Mouse (Mus musculus): ENCODE data around the gene Ccdc58. TPM values are rescaled to one million over a fixed set of nuclear protein-coding genes. Genes with fewer than 3 reads are reported as not detected.
A peak's percentile ranks its signal among the peaks of the same experiment; 100 is the strongest.

Gene Ccdc58
- polyA plus RNA-seq, 1 experiment, result 2.6 TPM

DNA sequence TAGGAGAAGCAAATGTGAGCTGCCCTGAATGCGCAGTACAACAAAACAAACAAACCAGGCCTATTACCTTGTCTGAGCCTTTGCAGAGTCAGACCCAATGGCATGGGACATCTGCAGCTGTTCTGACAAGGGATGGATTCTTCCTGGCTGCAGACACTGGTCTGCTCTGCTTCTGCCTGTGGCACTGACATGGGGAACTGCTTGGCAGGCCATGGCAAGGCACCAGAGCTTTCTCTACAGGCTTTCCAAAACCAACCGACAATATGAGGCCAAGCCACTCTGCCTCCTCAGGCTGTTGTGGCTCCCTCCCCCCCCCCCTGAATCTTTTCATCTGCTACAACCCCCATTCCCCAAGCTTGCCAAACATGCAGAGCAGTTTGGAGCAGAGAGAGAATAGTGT is 8.2 kb upstream of the Ccdc58 start:
- no peak overlapping the region for H3K27ac ChIP-seq (ENCODE audit: insufficient read depth, low read depth, low read length)
- no peaks in the 10 kb centered on the region for H3K27me3 ChIP-seq (ENCODE audit: control insufficient read depth, insufficient read depth, low read length)
- WGBS, result 78% methylated on average over 2 of the region's 2 CpGs
- TF ChIP-seq CTCF (IDR thresholded peaks at IDR 0.05; ENCODE audit: extremely low read depth, insufficient read length, insufficient replicate concordance, low read depth, low read length), result no peak
- no peak for TF ChIP-seq POLR2A (IDR thresholded peaks at IDR 0.05; ENCODE audit: low read depth, low read length)
- no peaks in the 10 kb centered on the region; the same call in 1 of the 2 replicates for H3K36me3 ChIP-seq (ENCODE audit: control insufficient read depth, insufficient read depth, low read length)
- H3K4me1 ChIP-seq (ENCODE audit: control insufficient read depth, insufficient read depth, insufficient read length, low read length), result peaks cover 2% of the 10 kb centered on the region
- no peak overlapping the region for H3K4me3 ChIP-seq (ENCODE audit: low read depth, low read length)

DNA sequence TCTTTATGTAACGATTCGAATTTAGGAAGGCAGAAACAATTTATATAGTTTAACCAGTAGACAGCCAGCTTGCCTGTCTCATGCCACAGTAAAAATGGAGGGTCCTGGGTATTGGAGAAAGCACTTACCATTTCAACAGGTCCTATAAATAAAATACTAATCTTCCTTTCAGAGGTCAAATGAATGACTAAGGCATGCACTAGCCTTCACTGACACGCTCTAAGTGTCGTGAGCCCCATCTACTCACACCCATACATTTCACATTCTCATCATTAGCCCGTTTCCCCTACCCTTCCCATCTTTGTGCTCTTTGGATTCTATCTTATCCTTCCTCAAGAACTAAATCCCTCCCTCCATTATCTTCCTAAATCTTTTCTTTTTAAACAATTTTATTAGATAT is 6.6 kb upstream of the Ccdc58 start:
- TF ChIP-seq POLR2A (IDR thresholded peaks at IDR 0.05; ENCODE audit: low read depth, low read length) (no peak), CTCF (IDR thresholded peaks at IDR 0.05; ENCODE audit: extremely low read depth, insufficient read length, insufficient replicate concordance, low read depth, low read length) (no peak)

DNA sequence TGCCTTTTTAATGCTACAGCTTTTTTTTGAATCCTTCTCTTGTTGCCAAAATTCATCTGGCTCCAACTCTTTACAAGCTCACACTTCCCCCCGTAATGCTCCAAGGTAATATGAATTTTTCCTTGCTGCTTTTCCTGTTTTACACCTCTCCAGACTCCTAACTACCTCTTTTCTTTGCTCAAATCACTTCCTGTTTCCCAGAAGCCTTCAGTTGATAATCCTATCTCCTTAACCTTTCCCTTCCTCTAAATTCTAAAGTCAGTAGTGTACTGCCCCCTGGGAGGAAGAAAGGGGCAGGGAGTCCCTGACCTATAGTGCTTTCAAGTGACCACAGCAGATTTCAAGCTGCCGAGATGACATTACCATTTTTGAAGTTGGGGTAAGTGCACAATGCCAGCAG is 3.8 kb upstream of the Ccdc58 start:
- no peaks in the 10 kb centered on the region for H3K27me3 ChIP-seq (ENCODE audit: control insufficient read depth, insufficient read depth, low read length)
- 62% methylated on average over 2 of the region's 2 CpGs for WGBS
- peak overlapping the region; percentile 17; the same call in 1 of the 2 replicates for H3K27ac ChIP-seq (ENCODE audit: insufficient read depth, low read depth, low read length)
- peaks cover 5% of the 10 kb centered on the region for H3K4me1 ChIP-seq (ENCODE audit: control insufficient read depth, insufficient read depth, insufficient read length, low read length)
- H3K36me3 ChIP-seq (ENCODE audit: control insufficient read depth, insufficient read depth, low read length), result no peaks in the 10 kb centered on the region
- no peak for TF ChIP-seq POLR2A (IDR thresholded peaks at IDR 0.05; ENCODE audit: low read depth, low read length)
- no peak for TF ChIP-seq CTCF (IDR thresholded peaks at IDR 0.05; ENCODE audit: extremely low read depth, insufficient read length, insufficient replicate concordance, low read depth, low read length)
- H3K4me3 ChIP-seq (ENCODE audit: low read depth, low read length), result no peak overlapping the region

More for the DNA sequence above, 6.6 kb upstream of the Ccdc58 start:
- Histone ChIP-seq H3K27ac (ENCODE audit: insufficient read depth, low read depth, low read length) (no peak overlapping the region), H3K4me1 (ENCODE audit: control insufficient read depth, insufficient read depth, insufficient read length, low read length) (peaks cover 5% of the 10 kb centered on the region), H3K27me3 (ENCODE audit: control insufficient read depth, insufficient read depth, low read length) (no peaks in the 10 kb centered on the region), H3K4me3 (ENCODE audit: low read depth, low read length) (no peak overlapping the region), H3K36me3 (ENCODE audit: control insufficient read depth, insufficient read depth, low read length) (no peaks in the 10 kb centered on the region; the same call in 1 of the 2 replicates)
- WGBS, result 87% methylated on average over 5 of the region's 5 CpGs

DNA sequence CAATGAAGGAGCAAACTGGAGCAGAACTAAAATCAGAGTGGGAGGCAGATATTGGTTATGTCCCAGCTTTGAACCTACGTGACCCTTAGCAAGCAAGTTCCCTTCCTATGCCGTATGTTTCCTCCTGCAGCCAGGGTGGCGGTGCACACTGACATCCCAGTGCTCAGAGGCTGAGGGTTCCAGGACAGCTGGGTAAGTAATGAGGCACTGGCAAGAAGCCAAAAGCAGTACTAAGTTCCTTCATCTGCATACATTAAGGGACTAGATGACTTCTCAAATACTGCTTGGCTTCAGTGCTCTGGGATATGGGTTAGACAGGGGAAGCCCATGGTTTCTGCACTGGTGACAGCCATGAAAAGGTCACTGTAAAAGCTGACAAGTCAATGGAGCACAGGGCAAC is 3.1 kb upstream of the Ccdc58 start:
- H3K27ac ChIP-seq (ENCODE audit: insufficient read depth, low read depth, low read length), result peak overlapping the region; percentile 33
- no peak for TF ChIP-seq POLR2A (IDR thresholded peaks at IDR 0.05; ENCODE audit: low read depth, low read length)
- TF ChIP-seq CTCF (IDR thresholded peaks at IDR 0.05; ENCODE audit: extremely low read depth, insufficient read length, insufficient replicate concordance, low read depth, low read length), result no peak
- no peaks in the 10 kb centered on the region for H3K27me3 ChIP-seq (ENCODE audit: control insufficient read depth, insufficient read depth, low read length)
- H3K4me3 ChIP-seq (ENCODE audit: low read depth, low read length), result no peak overlapping the region
- peaks cover 5% of the 10 kb centered on the region for H3K4me1 ChIP-seq (ENCODE audit: control insufficient read depth, insufficient read depth, insufficient read length, low read length)
- no peaks in the 10 kb centered on the region for H3K36me3 ChIP-seq (ENCODE audit: control insufficient read depth, insufficient read depth, low read length)
- 30% methylated on average over 3 of the region's 3 CpGs for WGBS

DNA sequence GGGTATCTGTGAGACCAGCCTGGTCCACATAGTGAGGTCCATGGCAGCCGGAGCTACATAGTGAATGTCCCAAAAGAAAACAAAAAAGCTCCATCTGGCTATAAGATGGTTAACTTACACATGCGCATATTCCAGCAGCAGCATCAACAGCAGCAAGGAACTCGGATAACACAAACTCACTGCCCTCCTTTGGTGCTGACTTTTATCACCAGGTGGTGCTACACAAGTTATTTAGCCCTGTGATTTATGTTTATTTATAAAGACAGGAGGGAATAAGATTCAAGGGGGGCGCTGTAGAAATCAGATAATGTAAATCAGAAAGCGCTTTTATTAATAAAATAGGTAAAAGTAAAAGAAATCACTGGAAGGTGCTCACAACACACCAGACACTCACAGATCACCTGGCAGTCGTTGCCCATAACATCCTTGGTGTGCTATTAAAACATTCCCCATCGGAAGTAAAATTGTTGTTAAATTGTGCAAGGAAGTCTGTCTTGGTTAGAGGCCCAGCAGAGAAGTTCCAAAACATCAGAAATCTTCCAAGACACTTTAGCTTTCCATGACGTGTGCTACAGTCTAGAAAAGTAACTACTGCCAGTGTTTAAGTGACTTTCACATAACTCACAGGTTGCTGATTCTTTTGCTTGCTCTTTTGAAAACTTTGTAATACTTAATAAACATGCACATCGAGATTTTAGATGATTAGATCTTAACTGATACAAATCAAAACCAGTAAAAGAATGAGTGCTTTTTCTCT is 1.5 kb upstream of the Ccdc58 start:
- WGBS, result 32% methylated on average over 9 of the region's 9 CpGs
- Histone ChIP-seq H3K36me3 (ENCODE audit: control insufficient read depth, insufficient read depth, low read length) (no peaks in the 10 kb centered on the region), H3K4me3 (ENCODE audit: low read depth, low read length) (no peak overlapping the region), H3K4me1 (ENCODE audit: control insufficient read depth, insufficient read depth, insufficient read length, low read length) (peaks cover 9% of the 10 kb centered on the region), H3K27ac (ENCODE audit: insufficient read depth, low read depth, low read length) (no peak overlapping the region), H3K27me3 (ENCODE audit: control insufficient read depth, insufficient read depth, low read length) (no peaks in the 10 kb centered on the region)
- TF ChIP-seq CTCF (IDR thresholded peaks at IDR 0.05; ENCODE audit: extremely low read depth, insufficient read length, insufficient replicate concordance, low read depth, low read length) (no peak), POLR2A (IDR thresholded peaks at IDR 0.05; ENCODE audit: low read depth, low read length) (no peak)

DNA sequence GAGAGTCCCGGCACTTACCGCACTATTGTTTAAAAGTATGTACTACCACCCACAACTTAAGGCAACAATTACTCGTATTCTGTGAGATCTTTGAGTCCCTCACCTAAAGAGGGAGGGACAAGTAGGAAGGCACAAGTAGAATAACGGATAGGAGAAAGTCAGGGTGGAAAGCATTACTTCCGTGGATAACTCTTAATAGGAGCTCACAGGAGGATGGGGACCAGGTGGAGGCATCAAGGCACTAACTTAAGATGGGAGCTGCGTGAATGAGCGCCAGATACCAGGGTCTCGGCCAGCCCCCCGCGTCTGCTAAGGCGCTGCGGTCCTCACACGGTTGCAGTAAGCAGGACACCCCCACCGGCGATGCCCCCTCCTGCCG is 425 bp upstream of the Ccdc58 start:
- Histone ChIP-seq H3K4me1 (ENCODE audit: control insufficient read depth, insufficient read depth, insufficient read length, low read length) (peaks cover 9% of the 10 kb centered on the region), H3K4me3 (ENCODE audit: low read depth, low read length) (peak overlapping the region; percentile 90), H3K36me3 (ENCODE audit: control insufficient read depth, insufficient read depth, low read length) (no peaks in the 10 kb centered on the region), H3K27ac (ENCODE audit: insufficient read depth, low read depth, low read length) (peak overlapping the region; percentile 64), H3K27me3 (ENCODE audit: control insufficient read depth, insufficient read depth, low read length) (no peaks in the 10 kb centered on the region)
- under 1% methylated on average over 16 of the region's 16 CpGs for WGBS
- TF ChIP-seq CTCF (IDR thresholded peaks at IDR 0.05; ENCODE audit: extremely low read depth, insufficient read length, insufficient replicate concordance, low read depth, low read length) (no peak), POLR2A (IDR thresholded peaks at IDR 0.05; ENCODE audit: low read depth, low read length) (no peak)

DNA sequence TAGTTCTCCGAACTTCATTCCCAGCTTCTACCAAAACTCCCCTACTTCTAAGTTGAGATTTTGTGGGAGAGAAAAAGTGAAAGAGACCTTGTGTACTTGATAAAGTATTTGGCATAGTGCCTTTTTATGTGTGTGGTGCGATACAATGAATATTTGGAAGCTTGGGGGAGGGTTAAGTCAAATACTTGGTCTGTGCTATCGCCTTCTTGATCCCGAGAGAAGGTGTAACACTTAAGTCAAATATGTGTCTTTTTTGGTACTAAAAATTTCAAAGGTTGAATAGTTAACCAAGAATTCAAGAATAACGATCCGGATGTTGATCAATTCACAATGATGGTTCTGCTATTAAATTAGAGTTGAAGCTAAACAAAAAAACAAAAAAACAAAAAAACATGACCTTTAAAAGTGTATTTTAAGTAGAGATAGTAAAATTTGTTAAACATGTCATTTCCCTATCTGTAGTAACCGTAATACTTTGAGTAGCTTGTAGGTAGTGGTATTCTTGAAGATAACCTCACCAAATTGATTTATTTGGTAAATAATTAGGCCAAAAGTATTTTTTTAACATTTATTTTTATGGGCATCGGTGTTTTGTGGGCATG is 1.0 kb downstream of the Ccdc58 start:
- peak overlapping the region; percentile 90 for H3K4me3 ChIP-seq (ENCODE audit: low read depth, low read length)
- H3K36me3 ChIP-seq (ENCODE audit: control insufficient read depth, insufficient read depth, low read length), result no peaks in the 10 kb centered on the region
- TF ChIP-seq POLR2A (IDR thresholded peaks at IDR 0.05; ENCODE audit: low read depth, low read length), result no peak
- TF ChIP-seq CTCF (IDR thresholded peaks at IDR 0.05; ENCODE audit: extremely low read depth, insufficient read length, insufficient replicate concordance, low read depth, low read length), result no peak
- H3K27me3 ChIP-seq (ENCODE audit: control insufficient read depth, insufficient read depth, low read length), result no peaks in the 10 kb centered on the region
- WGBS, result 20% methylated on average over 8 of the region's 8 CpGs
- peak overlapping the region; percentile 99 for H3K27ac ChIP-seq (ENCODE audit: insufficient read depth, low read depth, low read length)
- peaks cover 9% of the 10 kb centered on the region for H3K4me1 ChIP-seq (ENCODE audit: control insufficient read depth, insufficient read depth, insufficient read length, low read length)

Data from small intestine, adult 2 months (tissue).